Mouse (Mus musculus): ENCODE results near the gene Sipa1l3.

DNA sequence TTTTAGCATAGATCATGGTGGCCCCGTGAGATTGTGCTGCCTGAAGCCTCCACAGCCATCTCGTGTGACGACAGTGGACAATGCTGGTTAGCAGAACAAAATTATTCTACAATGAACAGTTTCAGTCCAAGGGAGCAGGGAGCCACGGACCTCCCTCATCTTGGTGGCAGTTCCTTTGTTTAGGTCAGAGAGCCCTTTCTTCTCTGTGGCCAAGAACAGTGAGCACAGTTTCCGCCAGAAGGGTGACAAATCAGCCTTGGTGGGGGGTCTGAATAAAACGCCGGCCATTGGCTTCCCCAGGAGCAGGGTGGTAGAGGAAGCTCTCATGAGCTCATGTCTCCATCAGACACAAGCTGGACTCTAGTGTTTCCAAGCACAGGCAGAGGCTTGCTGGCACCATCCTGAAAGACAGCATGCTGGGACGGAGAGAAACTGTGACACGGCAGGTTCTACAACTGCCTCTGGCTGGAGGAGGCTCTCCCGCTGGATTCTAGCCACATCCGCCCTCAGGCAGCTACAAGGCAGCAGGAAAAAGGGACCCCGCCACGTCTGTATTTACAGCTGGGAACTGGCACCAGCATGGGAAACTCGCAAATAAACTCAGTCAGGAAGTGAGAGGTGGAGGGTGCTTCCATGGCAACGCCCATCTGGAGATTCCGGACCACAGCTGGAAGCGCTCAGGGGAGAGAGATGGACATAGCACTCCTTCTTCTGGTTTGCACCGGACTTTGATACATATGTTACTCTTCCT, 65.3 kb downstream of the Sipa1l3 start:
- TF ChIP-seq POLR2A (IDR thresholded peaks at IDR 0.05; ENCODE audit: extremely low read depth, insufficient read depth, low read length): no peak
- TF ChIP-seq CTCF (IDR thresholded peaks at IDR 0.05; ENCODE audit: extremely low read depth, insufficient read depth, low read length): no peak

Measured in cortical plate, adult 2 months (tissue).